Mouse (Mus musculus): ENCODE results near the gene Itga9.

DNA sequence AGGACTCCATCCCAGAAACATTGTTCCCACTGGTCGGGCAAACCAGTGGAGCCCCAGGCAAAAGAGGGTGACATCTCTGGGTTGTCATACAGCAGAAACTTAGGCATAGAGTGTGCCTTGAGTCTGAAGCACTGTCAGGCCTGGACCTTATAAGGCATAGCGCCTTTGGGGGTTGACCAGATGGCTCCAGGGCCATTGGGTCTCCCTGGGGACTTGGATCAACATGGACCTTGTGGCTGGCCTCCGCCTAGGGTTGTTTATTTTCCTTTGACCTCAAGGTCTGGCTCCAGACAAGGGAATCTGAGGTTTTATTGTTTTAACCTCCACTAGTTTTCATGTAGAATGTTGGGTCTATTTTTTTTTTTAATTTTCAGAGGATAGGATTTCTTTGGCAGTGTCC lies 267.1 kb downstream of the Itga9 start:
- TF ChIP-seq CEBPB (IDR thresholded peaks at IDR 0.05; ENCODE audit: insufficient read depth, poor library complexity, severe bottlenecking): no peak
- no peak for TF ChIP-seq POLR2A (IDR thresholded peaks at IDR 0.05; ENCODE audit: insufficient read length, low read depth)

All from myocyte (in vitro differentiated cells).